Mouse (Mus musculus) embryo, embryonic 11 days (tissue): ENCODE data around the gene Rassf3.

Experiments used
- DNase-seq: peaks from one replicate; pipeline ENCODE4 v3.0.0-alpha.2; 2015

Gene Rassf3

DNA sequence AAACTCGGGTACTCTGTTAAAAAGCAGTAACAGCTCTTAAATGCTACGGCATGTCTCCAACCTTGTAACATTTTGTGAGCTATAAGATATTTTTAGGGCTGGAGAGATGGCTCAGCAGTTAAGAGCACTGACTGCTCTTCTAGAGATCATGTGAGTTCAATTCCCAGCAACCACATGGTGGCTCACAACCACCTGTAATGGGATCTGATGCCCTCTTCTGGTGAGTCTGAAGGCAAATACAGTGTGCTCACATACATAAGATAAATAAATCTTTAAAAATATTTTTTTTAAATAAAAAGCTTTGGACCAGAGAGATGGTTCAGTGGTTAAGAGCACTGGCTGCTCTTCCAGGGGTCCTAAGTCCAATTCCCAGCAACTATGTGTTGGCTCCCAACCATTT is 115.8 kb downstream of the Rassf3 start:
- DNase-seq = no peak
